Mouse (Mus musculus) 3134 (cell line): ENCODE data around the gene Abcb7.

Experiments
- DNase-seq: peaks from one replicate; pipeline ENCODE4 v3.0.0-alpha.2; 2011; ENCODE audit warnings: low spot score; ENCODE audit not compliant: insufficient read length; ENCODE audit errors: extremely low read depth

Gene Abcb7

GRCm38 (mm10) chrX:104413183-104413983 is at the start of gene Abcb7:
Gene Abcb7, minus strand, starts transcription at chrX:104413856.
- peak; percentile 88 for DNase-seq

- peak; percentile 44 for DNase-seq
Observed at GRCm38 (mm10) chrX:104461755-104462154, 48.1 kb upstream of the Abcb7 start.

- no peak for DNase-seq
Observed at GRCm38 (mm10) chrX:104452433-104452832, 38.8 kb upstream of the Abcb7 start.

GRCm38 (mm10) chrX:104433456-104433855 is 19.8 kb upstream of the Abcb7 start:
- DNase-seq: peak; percentile 3

- no peak for DNase-seq
Observed at GRCm38 (mm10) chrX:104428108-104428507, 14.5 kb upstream of the Abcb7 start.

GRCm38 (mm10) chrX:104413995-104414394 is 339 bp upstream of the Abcb7 start:
- no peak for DNase-seq

- no peak for DNase-seq
Observed at GRCm38 (mm10) chrX:104408137-104408536, 5.5 kb downstream of the Abcb7 start.

GRCm38 (mm10) chrX:104402463-104402862 is 11.2 kb downstream of the Abcb7 start:
- DNase-seq: no peak

- no peak for DNase-seq
Observed at GRCm38 (mm10) chrX:104401134-104401533, 12.5 kb downstream of the Abcb7 start.

GRCm38 (mm10) chrX:104397526-104397925 is 16.1 kb downstream of the Abcb7 start:
- no peak for DNase-seq

GRCm38 (mm10) chrX:104359686-104360085 is 54.0 kb downstream of the Abcb7 start:
- DNase-seq: no peak

- no peak for DNase-seq
Observed at GRCm38 (mm10) chrX:104355842-104356241, 57.8 kb downstream of the Abcb7 start.

GRCm38 (mm10) chrX:104348146-104348545 is 65.5 kb downstream of the Abcb7 start:
- DNase-seq: peak; percentile 61

GRCm38 (mm10) chrX:104291721-104292120 is 121.9 kb downstream of the Abcb7 start:
- DNase-seq: no peak

- no peak for DNase-seq
Observed at GRCm38 (mm10) chrX:104279828-104280227, 133.8 kb downstream of the Abcb7 start.

GRCm38 (mm10) chrX:104264371-104264770 is 149.3 kb downstream of the Abcb7 start:
- DNase-seq: no peak

GRCm38 (mm10) chrX:104262468-104262867 is 151.2 kb downstream of the Abcb7 start:
- DNase-seq: no peak

GRCm38 (mm10) chrX:104256561-104256960 is 157.1 kb downstream of the Abcb7 start:
- DNase-seq: no peak
